In the genomic region with DNA sequence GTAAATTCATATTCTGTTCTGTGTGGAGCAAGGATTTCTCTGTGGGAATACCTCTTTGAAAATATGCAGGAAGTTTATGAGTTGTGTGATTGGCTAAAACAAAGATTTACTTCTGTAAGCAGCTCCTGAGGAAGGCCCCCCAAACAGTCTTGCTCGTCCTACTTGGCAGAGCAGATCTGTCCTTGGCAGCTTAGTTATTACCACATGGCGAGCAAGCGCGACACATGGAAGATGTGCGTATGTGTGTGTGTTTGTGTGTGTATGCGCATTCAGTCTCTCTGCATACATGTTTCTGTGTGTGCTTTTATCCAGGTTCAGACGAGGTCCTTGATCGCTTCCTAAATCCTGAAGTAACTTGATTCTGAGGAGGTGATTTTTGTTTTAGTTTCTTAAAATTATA, we compare ENCODE assay signal across 21 mouse cellular contexts. TPM values are rescaled to one million over a fixed set of nuclear protein-coding genes. Genes with fewer than 3 reads are reported as not detected.
A peak's percentile ranks its signal among the peaks of the same experiment; 100 is the strongest.
DNase-seq lines count a peak whose midpoint lies in the region; ATAC-seq lines count a peak whose summit lies in the region.
"Had no signal": no experiment of that assay in that cellular context is flagged by ENCODE, and none has a peak within 500 bp of the region (broad histone marks: within the 10 kb centered on the region; RNA-seq: fewer than 3 reads in every experiment).

No protein-coding gene starts in this region.

- H3K9ac ChIP-seq in forebrain, embryonic 15.5 days (replicated peaks), result no peak overlapping the region
- no peak overlapping the region for H3K9ac ChIP-seq in forebrain, embryonic 11.5 days (ENCODE audit: low read length)
- no peak overlapping the region for H3K9ac ChIP-seq in liver, embryonic 12.5 days
- H3K9ac ChIP-seq: liver, postnatal 0 days; midbrain, embryonic 13.5 days had no signal

- no peak overlapping the region for H3K27ac ChIP-seq in forebrain, embryonic 15.5 days (replicated peaks)
- H3K27ac ChIP-seq in forebrain, embryonic 11.5 days (ENCODE audit: low read depth, low read length), result no peak overlapping the region
- H3K27ac ChIP-seq in liver, embryonic 12.5 days, result no peak overlapping the region
- H3K27ac ChIP-seq: heart, adult 2 months; kidney, postnatal 0 days; midbrain, embryonic 13.5 days had no signal

- H3K27me3 ChIP-seq in forebrain, embryonic 15.5 days, result no peaks in the 10 kb centered on the region
- no peaks in the 10 kb centered on the region for H3K27me3 ChIP-seq in forebrain, embryonic 11.5 days (ENCODE audit: control insufficient read depth, insufficient read depth, low read length)
- peaks cover 2% of the 10 kb centered on the region; the same call in 1 of the 2 replicates for H3K27me3 ChIP-seq in liver, embryonic 12.5 days (replicated peaks)
- H3K27me3 ChIP-seq: midbrain, embryonic 13.5 days had no signal

- peak; percentile 81; the same call in 1 of the 2 replicates for ATAC-seq in forebrain, embryonic 15.5 days (replicated peaks)
- ATAC-seq in forebrain, embryonic 11.5 days (replicated peaks; ENCODE audit: low FRiP score), result no peak
- ATAC-seq in liver, embryonic 12.5 days, result no peak
- ATAC-seq: activated CD4-positive, CD25-positive, alpha-beta regulatory T cell, adult 4 months; liver, postnatal 0 days; midbrain, embryonic 13.5 days had no signal

- no peak overlapping the region for H3K4me3 ChIP-seq in forebrain, embryonic 15.5 days
- no peak overlapping the region for H3K4me3 ChIP-seq in forebrain, embryonic 11.5 days (ENCODE audit: low read depth, low read length)
- no peak overlapping the region for H3K4me3 ChIP-seq in liver, embryonic 12.5 days
- H3K4me3 ChIP-seq: heart, adult 2 months; midbrain, embryonic 13.5 days; myocyte had no signal

- no peak overlapping the region for H3K4me2 ChIP-seq in forebrain, embryonic 15.5 days (replicated peaks)
- no peak overlapping the region for H3K4me2 ChIP-seq in forebrain, embryonic 11.5 days (ENCODE audit: low read depth, low read length, severe bottlenecking)
- H3K4me2 ChIP-seq in liver, embryonic 12.5 days, result no peak overlapping the region
- H3K4me2 ChIP-seq: midbrain, embryonic 13.5 days had no signal

- DNase-seq in adrenal gland, postnatal 36 days, result peak; percentile 13 to 28
- no peak for DNase-seq in adrenal gland, adult 8-10 months
- DNase-seq in forebrain, embryonic 11.5 days (ENCODE audit: low spot score), result no peak
- DNase-seq in brain, adult 2 months (ENCODE audit: low read depth, low spot score), result peak; percentile 79
- peak; percentile 61 to 72 for DNase-seq in cerebellum, postnatal 25 days
- DNase-seq: gastrocnemius, postnatal 10 days; heart, adult 2 months; heart, postnatal 4 days; kidney, adult 18-20 months; liver; liver, postnatal 0 days; lung, postnatal 10 days; thymus, postnatal 25 days had no signal

- 70% methylated on average over 8 of the region's 8 CpGs for WGBS in forebrain, embryonic 15.5 days
- WGBS in forebrain, embryonic 11.5 days, result 93% methylated on average over 8 of the region's 8 CpGs
- WGBS in liver, embryonic 12.5 days (ENCODE audit: insufficient replicate concordance), result 82% methylated on average over 8 of the region's 8 CpGs

- no peaks in the 10 kb centered on the region for H3K36me3 ChIP-seq in forebrain, embryonic 15.5 days
- no peaks in the 10 kb centered on the region for H3K36me3 ChIP-seq in forebrain, embryonic 11.5 days (ENCODE audit: control insufficient read depth, insufficient read depth, low read length)
- H3K36me3 ChIP-seq in liver, embryonic 12.5 days, result no peaks in the 10 kb centered on the region
- H3K36me3 ChIP-seq: G1E; midbrain, embryonic 13.5 days had no signal

- H3K4me1 ChIP-seq in forebrain, embryonic 15.5 days, result no peaks in the 10 kb centered on the region
- H3K4me1 ChIP-seq in forebrain, embryonic 11.5 days (replicated peaks; ENCODE audit: control insufficient read depth, insufficient read depth, low read length), result no peaks in the 10 kb centered on the region
- H3K4me1 ChIP-seq in liver, embryonic 12.5 days, result no peaks in the 10 kb centered on the region

- H3K9me3 ChIP-seq in forebrain, embryonic 15.5 days, result no peaks in the 10 kb centered on the region
- H3K9me3 ChIP-seq in forebrain, embryonic 11.5 days (ENCODE audit: control insufficient read depth, low read length), result no peaks in the 10 kb centered on the region
- H3K9me3 ChIP-seq in liver, embryonic 12.5 days (replicated peaks), result no peaks in the 10 kb centered on the region
- H3K9me3 ChIP-seq: midbrain, embryonic 13.5 days had no signal

RNA-seq across cellular contexts. Expression of gene Fgf9, which starts 29.3 kb away (rescaled TPM):
- total RNA-seq in adrenal gland, postnatal 36 days (2021), result 10 to 100 TPM; 10.1 to 23.9 TPM
- total RNA-seq in adrenal gland, adult 8-10 months (2022), result 10 to 100 TPM; 16.5 to 33.2 (median 28.2) TPM
- 8.4 and 9.0 TPM in 2 replicates for polyA plus RNA-seq in forebrain, embryonic 15.5 days (2015; fragmentation: Nextera tagmentation; extraction: Ambion mirVana)
- polyA plus RNA-seq in forebrain, embryonic 11.5 days (2014; fragmentation: Nextera tagmentation; extraction: Ambion mirVana), result 1.4 and 2.2 TPM in 2 replicates
- polyA plus RNA-seq in liver, embryonic 12.5 days (2016; fragmentation: Nextera tagmentation; extraction: Ambion mirVana), result 0.83 and 0.98 TPM in 2 replicates
- total RNA-seq: megakaryocyte, adult 5-6 weeks had no signal
- polyA plus RNA-seq: G1E had no signal

Comparison
In these comparisons a context has a peak if more than half of its experiments do, and no peak if none do; other contexts are left out.
1. DNase-seq: peak in adrenal gland, postnatal 36 days (2 of 2), brain, adult 2 months (single experiment) and cerebellum, postnatal 25 days (2 of 2); none in adrenal gland, adult 8-10 months (single experiment) and forebrain, embryonic 11.5 days (single experiment).